Mouse (Mus musculus) mature B cell (primary cell): ENCODE measurements around the gene Lhfpl5.
"Not testable (repeated sequence)": the region's sequence is repeated elsewhere in the genome, so short reads cannot be mapped to it uniquely, and the experiment has no call there.

Source experiments
- in situ Hi-C: fragments of 300-500 bp; cut with MboI; formaldehyde crosslinking; loops from 2 replicates; pipeline ENCODE4 v1.14.3; 2019

Gene Lhfpl5

DNA sequence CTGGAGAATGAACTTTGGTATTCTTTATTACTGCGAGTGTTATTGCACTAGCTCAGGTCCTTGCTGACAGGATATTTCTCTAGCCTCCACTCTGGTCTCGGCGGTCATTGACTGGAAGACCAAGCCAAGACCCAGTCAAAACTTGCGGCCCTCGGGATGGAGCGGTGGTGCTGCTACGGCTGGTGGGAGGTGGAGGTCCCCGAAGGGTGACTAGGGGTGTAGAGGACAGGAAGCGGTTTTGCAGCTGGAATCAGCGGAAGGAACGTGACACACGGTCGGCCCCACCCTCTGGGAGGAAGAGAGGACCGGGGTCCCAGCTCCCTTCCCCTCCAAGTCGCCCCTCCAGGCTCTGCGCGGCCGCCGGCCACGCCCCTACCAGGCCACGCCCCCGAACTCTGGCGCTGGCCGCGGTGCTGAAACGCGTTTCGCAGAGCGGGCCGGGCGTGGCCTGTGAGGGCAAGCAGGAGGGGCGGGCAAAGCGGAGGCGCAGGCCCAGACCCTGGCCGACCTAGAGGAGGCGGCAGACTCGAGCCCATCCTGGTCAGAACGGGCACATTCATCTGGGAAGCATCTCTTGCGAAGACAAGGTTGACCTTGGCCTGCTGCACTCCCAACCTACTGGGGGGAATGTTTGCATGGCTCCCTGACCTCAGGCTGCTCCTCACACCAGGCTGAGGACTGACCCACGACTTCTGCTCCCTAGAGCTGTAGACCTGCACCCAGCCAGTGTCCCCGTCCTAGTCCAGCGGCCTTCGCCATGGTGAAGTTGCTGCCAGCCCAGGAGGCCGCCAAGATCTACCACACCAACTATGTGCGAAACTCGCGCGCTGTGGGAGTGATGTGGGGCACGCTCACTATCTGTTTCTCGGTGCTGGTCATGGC is at the start of gene Lhfpl5:
Gene Lhfpl5, plus strand, starts transcription at position 398 of the 882 bp plus-strand sequence.
- in situ Hi-C loops: no loop called here

DNA sequence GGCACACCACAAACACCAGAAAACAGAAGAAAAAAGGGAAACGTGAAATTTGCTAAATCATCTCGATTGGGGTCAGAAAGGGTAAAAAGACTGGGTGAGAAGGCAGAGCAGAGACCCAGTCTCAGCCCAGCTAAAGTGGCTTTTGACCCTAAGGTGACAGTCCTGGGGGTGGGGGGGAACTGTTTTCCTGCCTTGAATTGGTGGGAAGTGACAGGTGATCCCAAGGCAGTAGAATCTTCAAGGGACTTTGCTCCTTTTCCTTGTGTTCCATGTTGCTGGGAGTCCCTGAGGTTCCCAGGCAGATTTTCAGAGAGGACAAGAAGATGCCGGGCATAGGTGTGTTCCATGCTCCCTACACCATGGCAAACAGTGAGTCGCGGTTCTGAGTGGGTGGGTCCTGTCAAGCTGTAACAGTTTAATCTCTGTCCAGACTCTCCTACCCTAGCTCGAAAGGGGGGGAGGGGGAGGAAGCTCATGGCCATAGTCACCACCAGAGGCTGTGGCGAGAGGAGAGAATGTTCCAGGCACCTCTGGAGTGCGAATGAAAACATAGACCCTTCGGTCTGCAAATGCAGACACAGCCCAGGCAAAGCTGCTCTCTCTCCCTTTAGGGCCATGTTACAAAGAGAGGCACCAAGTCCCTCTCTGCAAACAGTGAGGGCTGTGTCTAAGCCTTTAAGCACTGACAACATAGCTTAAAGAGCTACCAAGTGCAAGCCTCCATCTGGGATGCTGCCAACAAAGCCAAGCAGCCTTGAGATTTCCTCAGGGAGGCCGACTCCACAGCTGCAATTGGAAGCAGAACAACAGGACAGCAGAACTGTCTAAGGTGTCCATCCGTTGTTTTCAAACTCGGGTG is 48.0 kb upstream of the Lhfpl5 start:
- in situ Hi-C loops: loop anchor here (25.0 kb wide), 1 partner anchor 140 kb away; no protein-coding TSS in a partner anchor

DNA sequence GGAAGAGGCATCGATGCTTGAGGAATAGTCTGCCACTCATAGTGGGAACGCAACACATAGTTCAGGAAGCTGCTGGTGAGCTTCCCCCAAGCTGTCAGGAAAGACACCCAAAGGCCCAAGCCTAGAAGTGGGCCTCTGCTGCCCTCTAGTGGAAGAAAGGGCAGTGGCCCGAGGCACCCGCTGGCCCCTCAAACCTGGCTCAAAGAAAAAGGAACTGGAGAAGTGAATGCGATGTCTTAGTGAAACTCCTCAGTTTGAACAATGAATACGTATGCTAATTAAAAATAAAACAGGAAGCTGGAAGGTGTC is 47.4 kb upstream of the Lhfpl5 start:
- in situ Hi-C loops: loop anchor here (25.0 kb wide), 1 partner anchor 141 kb away; no protein-coding TSS in a partner anchor

DNA sequence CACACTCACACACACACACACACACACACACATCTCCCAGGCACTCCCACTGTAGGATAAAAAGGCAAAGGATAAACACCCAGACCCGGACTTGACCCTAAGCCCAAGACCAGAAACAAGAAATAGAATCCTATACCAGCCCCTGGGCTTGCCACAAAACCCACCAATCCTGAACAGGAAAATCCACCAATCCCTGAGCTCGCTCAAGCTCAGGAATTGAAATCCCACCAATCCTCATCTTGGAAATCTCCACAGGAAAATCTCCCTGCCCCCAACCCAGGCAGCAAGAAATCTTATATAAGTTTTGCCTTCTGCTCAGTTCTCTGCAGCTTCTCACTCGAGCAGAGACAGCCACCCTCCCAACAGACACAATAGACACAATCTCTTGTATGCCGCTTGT is 46.3 kb upstream of the Lhfpl5 start:
- in situ Hi-C loops: loop anchor here (25.0 kb wide), 1 partner anchor 142 kb away; no protein-coding TSS in a partner anchor

DNA sequence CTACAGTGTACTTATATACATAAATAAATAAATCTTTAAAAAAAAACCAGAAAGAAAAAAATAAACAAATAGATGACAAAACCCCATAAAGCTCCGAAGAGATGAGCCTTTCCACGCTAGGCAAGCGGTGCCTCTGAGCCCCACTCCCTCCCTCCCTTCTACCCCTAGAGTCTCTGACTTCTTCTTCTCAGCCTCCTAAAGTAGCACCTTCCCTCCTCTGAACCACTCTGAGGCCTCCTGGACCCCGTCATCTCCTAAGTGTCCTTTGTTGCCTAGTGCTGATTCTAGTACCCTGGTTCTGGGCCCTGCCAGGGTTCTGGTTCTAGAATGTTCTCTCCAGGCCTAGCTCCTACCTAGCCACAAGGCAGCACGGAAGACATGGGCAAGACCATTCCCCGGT is 44.9 kb upstream of the Lhfpl5 start, which contains the start of gene Armc12:
Gene Armc12, plus strand, starts transcription at position 301 of the 400 bp plus-strand sequence.
- in situ Hi-C loops: loop anchor here (25.0 kb wide), 1 partner anchor 143 kb away; no protein-coding TSS in a partner anchor

DNA sequence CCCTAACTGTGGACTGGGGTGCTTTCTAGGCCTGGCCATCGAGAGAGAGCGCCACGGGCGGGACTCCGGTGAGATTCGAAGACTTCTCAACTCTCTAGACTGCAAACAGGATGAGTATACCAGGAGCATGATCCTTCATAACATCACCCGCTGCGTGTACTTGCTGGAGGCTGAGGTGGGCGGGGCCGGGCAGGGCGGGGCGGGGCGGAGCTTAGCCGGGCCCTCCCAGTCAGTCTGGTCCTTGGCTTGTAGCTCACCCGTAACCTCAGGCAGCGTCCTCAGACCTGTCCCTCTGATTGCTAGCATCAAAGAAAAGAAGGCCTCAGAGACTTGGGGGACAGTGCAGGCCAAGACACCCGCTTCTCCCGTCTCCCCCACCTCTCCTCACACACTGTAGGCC is 43.5 kb upstream of the Lhfpl5 start:
- in situ Hi-C loops: loop anchor here (25.0 kb wide), 1 partner anchor 145 kb away; no protein-coding TSS in a partner anchor

DNA sequence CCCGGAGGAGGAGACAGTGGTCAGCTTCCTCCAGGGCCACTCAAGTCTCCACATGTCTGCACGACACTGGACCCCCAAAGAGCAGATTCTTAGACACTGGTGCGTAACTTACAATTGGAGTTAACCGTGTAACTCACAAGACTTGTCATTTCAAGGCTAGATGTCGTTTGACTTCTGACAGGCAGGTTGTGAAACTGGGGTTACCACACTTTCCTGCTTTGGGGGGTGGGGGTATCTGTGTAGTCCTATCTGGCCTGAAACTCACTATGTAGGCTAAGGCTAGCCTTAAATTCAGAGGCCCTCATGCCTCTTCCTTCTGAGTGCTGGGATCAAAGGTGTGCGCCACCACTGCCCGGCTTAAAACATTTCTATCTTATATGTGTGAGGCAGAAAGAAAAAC is 42.9 kb upstream of the Lhfpl5 start:
- in situ Hi-C loops: loop anchor here (25.0 kb wide), 1 partner anchor 145 kb away; no protein-coding TSS in a partner anchor

DNA sequence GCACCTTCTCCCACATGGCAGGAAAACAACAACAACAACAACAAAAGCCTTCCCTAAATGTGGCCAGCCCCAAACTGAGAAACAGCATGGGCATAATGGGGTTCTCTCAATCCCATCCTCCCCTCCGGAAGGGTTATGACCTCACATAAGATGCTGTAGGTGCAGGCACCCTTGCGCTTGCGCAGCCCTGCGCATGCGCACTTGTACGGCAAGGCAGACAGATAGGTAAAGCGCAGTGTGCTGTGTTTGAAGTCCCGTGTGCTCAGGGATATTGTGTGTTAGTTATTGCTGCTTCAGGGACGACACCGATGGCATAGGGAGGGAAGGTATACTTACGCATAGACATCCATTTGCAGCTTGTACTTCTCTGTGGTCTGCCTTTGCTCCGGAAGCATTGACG is 42.1 kb upstream of the Lhfpl5 start:
- in situ Hi-C loops: loop anchor here (25.0 kb wide), 1 partner anchor 146 kb away; no protein-coding TSS in a partner anchor

DNA sequence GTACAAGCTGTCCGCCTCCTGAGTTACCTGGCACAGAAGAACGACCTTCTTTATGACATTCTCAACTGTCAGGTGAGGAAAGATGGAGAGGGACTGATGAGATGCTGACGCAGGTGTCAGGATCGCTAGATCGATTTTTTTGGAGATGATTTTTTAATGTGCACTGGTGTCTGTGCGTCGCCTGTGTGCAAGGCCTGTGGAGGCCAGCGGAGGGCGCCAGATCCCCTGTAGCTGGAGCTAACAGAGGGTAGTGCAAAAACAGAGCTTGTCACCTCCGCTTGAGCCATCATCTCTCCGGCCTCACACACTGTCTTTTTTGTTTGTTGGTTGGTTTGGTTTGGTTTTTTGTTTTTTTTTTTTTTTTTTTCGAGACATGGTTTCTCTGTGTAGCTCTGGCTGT is 37.6 kb upstream of the Lhfpl5 start:
- in situ Hi-C loops: loop anchor here (25.0 kb wide), 1 partner anchor 151 kb away; no protein-coding TSS in a partner anchor

DNA sequence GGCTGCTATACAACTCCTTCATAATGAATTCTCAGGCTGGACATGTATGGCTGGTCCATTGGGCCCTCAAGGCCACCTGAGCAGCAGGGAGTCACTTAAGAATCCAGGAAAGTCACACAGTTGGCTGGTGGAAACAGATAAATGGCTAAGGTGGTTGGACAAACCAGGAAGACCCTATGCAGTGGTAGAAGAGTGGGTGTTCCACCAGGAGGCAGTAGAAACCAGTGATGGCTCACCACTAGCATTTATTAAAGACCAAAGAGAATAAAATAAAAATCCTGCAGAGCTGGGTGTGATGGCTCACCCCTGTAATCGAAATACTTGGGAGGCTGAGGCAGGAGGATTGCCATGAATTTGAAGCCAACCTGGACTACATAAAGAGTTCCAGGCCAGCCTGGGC is 28.5 kb upstream of the Lhfpl5 start:
- in situ Hi-C loops: loop anchor here (25.0 kb wide), 1 partner anchor 160 kb away; no protein-coding TSS in a partner anchor

DNA sequence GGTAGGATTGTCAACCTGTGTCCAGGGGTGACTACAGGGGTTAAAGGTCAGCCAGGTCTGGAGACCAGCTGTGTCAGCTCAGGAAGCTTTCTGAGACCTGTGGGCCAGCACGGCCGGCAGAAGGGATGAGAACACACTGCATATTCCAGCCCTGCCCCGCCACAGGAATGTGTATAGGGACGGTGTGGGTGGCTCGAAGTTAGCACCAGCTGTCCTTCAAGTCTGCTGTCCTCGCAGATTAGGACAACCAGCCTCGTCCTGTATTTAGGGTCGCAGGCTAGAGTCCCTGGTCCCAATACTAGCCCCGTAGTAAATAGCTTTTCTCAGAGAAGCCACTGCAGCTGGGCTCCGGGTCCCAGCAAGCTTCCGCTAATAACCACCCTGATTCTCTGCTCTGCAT is 26.9 kb upstream of the Lhfpl5 start:
- in situ Hi-C loops: loop anchor here (25.0 kb wide), 1 partner anchor 161 kb away; no protein-coding TSS in a partner anchor

DNA sequence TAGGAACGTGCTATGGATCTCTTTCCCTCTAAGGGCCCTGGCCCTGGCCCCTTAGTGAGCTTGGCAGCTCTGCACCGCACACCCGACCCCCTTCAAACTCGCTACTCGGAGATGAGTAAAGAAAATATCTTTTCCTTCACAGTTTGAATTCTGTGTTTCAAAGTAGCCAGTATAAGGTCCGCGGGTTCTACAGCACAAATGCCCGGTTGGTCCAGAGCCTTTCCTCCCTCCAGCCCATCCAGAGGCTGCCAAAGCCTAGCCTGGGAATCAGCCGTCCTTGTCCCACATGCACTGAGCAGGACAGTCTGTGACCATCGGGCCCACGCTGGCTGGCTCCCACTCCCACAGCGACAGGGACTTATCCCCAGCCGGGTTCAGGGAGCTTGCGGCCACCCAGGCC is 26.3 kb upstream of the Lhfpl5 start, which contains the start of gene Clpsl2:
Gene Clpsl2, plus strand, starts transcription at position 301 of the 400 bp plus-strand sequence.
- in situ Hi-C loops: loop anchor here (25.0 kb wide), 1 partner anchor 162 kb away; no protein-coding TSS in a partner anchor

DNA sequence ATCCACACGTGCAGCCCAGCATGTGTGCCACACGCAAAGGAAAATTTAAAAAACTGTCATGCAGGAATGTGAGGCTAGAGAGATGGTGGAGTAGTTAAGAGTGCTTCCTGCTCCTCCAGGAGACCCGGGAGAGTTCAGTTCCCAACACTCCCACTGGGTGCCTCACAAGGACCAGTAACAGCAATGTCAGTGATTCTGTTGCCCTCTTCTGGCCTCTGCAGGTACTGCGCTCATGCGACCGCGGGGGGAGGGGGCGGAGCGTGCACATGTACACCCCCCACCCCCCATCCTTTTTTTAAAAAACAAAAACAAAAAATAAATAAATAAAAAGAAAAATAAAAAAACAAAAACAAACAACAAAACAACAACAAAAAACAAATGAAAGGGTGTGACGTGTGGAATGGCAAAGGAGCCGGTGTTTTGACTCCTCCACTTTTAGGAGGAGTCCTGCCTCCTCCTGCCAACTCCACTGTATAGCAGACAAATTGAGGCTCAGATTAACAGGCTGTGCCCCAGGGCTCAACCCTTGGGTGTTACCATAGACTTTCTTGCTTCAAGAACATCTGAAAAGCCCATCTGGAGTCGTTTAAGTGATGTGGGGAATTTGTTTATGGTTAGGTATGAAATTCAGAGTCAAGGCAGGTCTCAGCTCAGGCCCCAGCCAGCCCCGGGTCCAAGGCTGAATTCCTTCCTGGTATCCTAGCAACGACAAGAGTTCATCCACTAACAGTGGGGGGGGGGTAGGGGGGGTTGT is 22.2 kb upstream of the Lhfpl5 start:
- in situ Hi-C loops: no loop called here

DNA sequence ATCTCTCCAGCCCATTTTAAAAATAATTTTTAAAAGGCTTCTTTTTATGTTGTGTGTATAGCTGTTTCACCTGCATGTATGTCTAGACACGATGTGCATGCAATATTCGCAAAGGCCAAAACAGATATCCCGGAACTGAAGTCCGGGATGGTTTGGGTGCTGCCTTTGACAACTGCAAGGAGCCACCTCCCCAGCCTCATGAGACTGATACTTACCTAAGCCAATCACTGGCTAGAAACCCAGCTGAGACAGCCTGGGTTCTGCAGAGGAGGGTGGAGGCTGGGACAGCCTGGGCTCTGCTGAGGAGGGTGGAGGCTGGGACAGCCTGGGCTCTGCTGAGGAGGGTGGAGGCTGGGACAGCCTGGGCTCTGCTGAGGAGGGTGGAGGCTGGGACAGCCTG is 21.4 kb upstream of the Lhfpl5 start:
- in situ Hi-C loops: not testable (repeated sequence)

DNA sequence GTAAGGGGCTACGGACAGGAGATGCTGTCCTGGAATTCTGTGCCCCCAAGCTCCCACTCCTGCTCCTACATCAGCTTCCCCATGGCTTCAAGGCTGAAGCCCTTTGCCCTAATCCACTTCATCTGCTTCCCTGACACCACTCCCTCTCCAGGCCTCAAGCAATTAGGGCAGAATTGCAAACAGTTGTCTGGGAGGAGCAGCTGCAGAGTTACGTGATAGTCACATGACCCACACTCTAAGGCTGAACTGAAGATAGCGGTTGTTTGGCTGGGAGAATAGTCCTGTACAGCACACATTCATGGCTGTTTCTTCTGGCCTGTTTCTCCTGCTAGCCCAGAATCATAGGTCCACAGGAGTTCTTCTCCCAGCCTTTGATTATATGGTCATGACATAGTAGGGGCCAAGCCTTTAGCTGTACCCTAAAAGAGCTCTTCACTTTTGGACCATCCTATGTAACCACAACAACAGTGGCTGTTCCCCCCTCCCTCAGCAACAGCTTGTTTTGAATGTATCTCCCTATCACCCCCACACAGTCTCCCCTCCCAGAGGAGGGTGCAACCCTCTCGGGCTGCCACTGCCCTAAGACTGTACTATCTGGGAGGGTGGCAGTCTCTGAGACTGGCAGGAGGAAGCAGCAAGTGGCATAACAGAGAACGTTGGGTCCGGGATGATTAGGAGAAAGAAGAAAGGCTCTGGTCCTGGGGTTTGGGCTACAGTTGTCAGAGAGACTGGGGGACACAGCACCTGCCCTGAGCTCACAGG is 18.6 kb upstream of the Lhfpl5 start:
- in situ Hi-C loops: no loop called here

DNA sequence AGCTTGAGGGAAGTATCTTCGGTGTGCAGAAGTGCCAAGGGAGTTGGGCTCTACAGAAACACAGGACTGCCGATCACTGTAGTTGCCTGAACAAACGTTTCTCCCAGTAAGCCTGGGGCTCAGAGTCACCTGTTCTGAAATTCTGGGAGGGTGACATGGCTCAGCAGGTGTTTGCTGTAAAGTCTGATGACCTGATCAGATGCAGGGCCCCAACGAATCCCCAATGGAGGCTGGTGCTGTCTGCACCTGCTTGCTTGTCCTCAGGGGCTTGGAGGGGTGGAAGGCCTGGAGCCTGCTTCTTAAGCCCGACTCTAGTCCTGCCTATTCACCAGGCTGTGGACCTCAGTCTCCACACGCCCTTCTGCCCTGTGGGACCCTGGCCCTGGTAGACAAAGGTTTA is 17.7 kb upstream of the Lhfpl5 start:
- in situ Hi-C loops: no loop called here

DNA sequence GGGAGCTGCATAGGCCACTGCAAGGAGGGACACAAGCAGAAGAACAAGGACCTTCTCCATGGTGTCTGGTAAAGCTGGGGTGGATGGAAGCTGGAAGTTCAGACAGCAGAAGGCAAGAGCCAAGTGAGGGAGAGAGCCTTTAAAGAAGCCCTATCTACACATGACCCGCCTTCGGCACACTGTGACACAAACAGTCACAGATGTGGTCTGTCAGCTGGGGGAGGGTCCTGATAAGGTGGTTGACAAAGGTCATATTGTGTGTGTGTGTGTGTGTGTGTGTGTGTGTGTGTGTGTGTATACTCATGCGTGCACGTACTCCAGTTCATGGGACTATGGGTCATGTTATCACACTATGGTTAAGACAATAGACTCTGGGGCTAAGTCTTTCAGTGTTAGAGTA is 14.8 kb upstream of the Lhfpl5 start, which contains the start of gene Clps:
Gene Clps, minus strand, starts transcription at position 169 of the 400 bp plus-strand sequence.
- in situ Hi-C loops: no loop called here

DNA sequence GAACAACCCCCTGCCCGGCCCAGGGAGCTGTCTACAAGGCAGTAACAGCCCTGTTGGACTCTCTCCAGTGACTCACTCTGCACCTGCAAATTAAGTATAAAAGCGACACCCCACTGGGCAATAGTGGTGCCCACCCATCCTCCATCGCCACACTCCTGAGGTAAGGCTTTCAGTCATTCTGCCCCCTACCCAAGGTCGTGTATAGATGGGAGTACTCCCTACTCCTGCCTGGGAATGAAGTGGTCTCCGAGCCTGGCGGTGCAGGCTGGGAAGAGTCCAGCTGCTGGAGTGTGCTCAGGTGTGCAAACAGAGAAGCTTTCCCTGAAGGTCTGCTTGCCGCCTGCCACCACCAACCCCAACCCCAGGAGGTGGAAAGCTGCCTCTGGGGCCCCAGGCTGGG is 13.8 kb upstream of the Lhfpl5 start:
- in situ Hi-C loops: no loop called here

DNA sequence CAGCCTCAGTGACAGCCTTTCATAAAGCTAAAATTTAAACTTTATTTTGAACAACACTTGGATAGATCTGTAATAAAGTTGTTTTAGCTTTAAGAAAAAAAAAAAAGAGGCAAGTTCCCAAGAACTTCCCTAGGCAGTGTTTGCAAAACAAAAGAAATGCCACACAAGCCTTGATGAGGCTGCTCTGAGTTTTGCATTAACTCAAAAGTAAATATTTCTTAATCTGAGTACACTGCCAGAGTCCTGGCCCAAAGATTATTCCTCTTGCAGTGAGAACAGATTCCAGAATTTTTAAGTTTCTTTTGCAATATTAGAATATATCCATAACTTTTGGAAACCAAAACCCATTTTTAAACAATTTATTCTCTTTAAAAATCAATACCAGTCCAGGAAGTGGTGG is 10.3 kb upstream of the Lhfpl5 start:
- in situ Hi-C loops: no loop called here

DNA sequence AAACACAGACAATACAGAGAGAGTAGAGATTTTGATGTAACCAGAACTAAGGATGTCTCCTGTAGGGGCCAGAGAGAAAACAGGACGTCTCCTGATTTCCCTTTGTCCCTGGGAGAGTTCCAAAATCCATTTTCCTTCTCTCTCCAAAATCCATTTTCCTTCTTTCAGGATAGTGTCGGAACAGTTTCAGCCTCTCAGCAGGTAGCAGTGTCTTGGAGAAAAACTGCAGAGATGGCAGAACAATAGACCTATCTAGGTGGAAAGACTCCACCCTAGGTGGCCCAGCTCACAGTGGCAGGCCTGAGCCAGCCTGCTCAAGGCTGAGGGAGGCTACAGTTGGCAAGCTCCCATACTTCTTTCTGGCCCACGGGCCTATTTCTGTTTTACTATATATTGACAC is 7.9 kb upstream of the Lhfpl5 start:
- in situ Hi-C loops: no loop called here
